Mouse (Mus musculus) liver, embryonic 14.5 days (tissue): ENCODE measurements around the gene Ptpn13.

Experiments
- CTCF ChIP-seq: IDR thresholded peaks from 2 replicates; pipeline ENCODE4 v1.5.1; 2016; ENCODE audit warnings: antibody characterized with exemption, low read depth, control low read depth
- EP300 ChIP-seq: IDR thresholded peaks from 2 replicates; pipeline ENCODE4 v1.6.1; 2016; ENCODE audit warnings: antibody characterized with exemption, low read depth

DNA sequence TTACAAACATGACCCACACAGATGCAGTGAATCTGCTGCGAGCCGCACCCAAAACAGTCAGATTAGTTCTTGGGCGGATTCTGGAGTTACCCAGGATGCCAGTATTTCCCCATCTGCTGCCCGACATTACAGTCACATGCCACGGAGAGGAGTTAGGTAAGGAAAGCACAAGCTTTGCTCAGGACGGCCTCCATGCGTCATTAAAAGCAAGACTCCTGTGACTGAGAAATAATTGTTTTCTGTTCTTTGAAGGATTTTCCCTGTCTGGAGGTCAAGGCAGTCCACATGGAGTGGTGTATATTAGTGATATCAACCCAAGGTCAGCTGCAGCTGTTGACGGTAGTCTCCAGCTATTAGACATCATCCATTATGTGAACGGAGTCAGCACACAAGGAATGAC is 144.5 kb downstream of the Ptpn13 start:
- TF ChIP-seq CTCF (no peak), EP300 (no peak)
